Mouse (Mus musculus): ENCODE data around the gene Dnttip1. TPM values are rescaled to one million over a fixed set of nuclear protein-coding genes. Genes with fewer than 3 reads are reported as not detected.

The Dnttip1 gene
- polyA plus RNA-seq, 1 experiment from 2014 or later = 54.6 TPM

DNA sequence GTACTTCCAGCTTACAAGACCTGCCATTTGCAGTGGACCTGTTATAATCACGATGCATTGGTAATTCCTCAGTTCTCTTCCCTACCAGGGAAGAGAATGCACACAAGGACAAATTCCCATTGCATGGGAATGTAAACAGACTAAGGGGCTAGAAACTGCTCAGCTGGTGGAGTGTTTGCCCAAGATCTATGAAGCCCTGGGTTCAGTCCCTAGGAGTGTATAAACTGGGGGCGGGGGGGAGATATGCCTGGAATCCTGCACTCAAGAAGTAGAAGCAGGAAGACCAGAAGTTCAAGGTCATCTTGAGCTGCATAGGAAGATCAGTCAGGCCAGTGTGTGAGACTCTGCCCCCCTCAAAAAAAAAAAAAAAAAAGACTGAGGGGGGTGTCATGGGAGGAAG, 12.5 kb upstream of the Dnttip1 start:
- no peaks in the 10 kb centered on the region for H3K36me3 ChIP-seq
- ATAC-seq (ENCODE audit: low FRiP score, low read depth) = no peak
- no peaks in the 10 kb centered on the region for H3K27me3 ChIP-seq
- no peak overlapping the region for H3K4me3 ChIP-seq
- H3K9me3 ChIP-seq = no peaks in the 10 kb centered on the region
- H3K4me2 ChIP-seq = no peak overlapping the region
- no peak overlapping the region for H3K9ac ChIP-seq
- H3K4me1 ChIP-seq (replicated peaks) = no peaks in the 10 kb centered on the region
- H3K27ac ChIP-seq (replicated peaks) = no peak overlapping the region
- 93% methylated on average over 2 of the region's 2 CpGs for WGBS

DNA sequence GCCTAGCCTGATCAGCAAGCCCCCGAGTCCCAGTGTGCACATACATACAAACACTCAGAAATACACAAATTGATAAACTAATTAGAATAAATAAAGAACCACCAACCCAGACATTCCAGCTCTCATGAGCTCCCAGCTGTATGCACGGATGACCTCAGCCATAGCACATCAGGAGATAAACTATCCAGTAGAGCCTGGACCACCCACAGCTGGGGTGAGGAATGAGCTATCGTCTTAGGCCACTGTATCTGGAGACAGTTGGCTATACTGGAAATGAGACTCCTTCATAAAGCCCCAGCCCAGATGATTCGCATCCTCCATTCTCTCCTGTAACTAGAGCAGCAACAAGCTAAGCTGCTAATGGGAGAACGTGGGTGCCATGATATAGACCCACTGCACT, 10.9 kb upstream of the Dnttip1 start:
- ATAC-seq (ENCODE audit: low FRiP score, low read depth) = no peak
- Histone ChIP-seq H3K9ac (no peak overlapping the region), H3K27ac (replicated peaks) (no peak overlapping the region), H3K4me2 (no peak overlapping the region), H3K9me3 (no peaks in the 10 kb centered on the region), H3K4me1 (replicated peaks) (no peaks in the 10 kb centered on the region), H3K27me3 (no peaks in the 10 kb centered on the region), H3K4me3 (no peak overlapping the region), H3K36me3 (no peaks in the 10 kb centered on the region)
- 87% methylated on average over 5 of the region's 5 CpGs for WGBS

DNA sequence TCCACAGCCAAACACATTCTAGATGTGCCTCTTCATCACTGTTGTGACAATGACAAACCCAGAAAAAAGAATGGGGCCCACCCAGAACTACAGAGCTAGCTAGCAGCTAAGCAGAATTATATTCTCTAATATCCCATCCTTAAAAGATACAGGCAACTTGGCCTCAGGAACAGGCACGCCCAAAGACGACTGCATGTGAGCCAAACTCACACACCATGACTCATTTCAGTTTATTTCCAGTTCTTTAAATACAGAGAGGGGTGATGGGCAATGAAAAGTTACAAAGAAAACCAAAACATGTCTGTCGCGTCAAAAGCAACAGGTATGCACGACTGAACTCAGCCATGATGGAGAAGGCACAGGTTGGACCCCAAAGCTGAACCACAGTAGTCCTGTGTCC, 10.3 kb upstream of the Dnttip1 start:
- no peaks in the 10 kb centered on the region for H3K4me1 ChIP-seq (replicated peaks)
- 89% methylated on average over 5 of the region's 5 CpGs for WGBS
- H3K4me2 ChIP-seq = no peak overlapping the region
- no peaks in the 10 kb centered on the region for H3K9me3 ChIP-seq
- no peak overlapping the region for H3K27ac ChIP-seq (replicated peaks)
- no peak overlapping the region for H3K4me3 ChIP-seq
- no peaks in the 10 kb centered on the region for H3K27me3 ChIP-seq
- no peaks in the 10 kb centered on the region for H3K36me3 ChIP-seq
- no peak overlapping the region for H3K9ac ChIP-seq
- no peak for ATAC-seq (ENCODE audit: low FRiP score, low read depth)

DNA sequence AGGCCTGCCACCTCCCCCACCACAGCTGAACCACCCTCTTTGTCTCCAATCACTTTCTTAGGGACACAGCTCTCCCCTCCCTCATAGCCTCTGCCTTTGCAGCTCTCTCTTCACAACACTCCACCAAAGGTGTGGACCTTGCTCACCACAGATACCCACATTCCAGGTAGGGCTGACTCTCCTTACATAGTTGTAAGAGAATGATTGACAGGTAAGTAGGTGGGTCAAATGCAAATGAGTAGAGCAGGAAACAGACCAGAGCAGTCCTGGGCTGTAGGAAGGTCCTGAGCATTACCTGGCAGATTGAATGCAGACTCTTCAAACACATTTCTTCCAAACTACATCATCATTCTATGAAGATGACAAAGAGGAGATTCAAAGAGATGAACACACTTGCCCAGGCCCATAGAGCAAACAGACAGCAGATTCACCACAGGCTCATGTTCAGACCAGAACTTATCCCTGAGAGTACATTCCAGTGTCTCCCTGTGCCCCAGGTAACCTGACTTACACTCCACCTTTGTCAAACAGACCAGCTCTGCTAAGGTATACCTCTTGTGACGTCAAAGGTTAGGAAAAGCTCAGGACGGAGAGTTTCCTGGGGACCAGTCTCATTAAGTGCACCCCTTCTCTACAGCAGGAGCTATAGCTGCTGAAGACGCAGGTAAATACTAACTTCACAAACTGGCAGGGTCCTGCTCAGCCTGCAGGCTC, 8.2 kb upstream of the Dnttip1 start:
- H3K27me3 ChIP-seq = no peaks in the 10 kb centered on the region
- no peaks in the 10 kb centered on the region for H3K4me1 ChIP-seq (replicated peaks)
- no peak overlapping the region for H3K27ac ChIP-seq (replicated peaks)
- H3K9ac ChIP-seq = no peak overlapping the region
- H3K36me3 ChIP-seq = no peaks in the 10 kb centered on the region
- ATAC-seq (ENCODE audit: low FRiP score, low read depth) = no peak
- WGBS = 75% methylated on average over 3 of the region's 3 CpGs
- H3K9me3 ChIP-seq = no peaks in the 10 kb centered on the region
- no peak overlapping the region for H3K4me2 ChIP-seq
- H3K4me3 ChIP-seq = no peak overlapping the region

DNA sequence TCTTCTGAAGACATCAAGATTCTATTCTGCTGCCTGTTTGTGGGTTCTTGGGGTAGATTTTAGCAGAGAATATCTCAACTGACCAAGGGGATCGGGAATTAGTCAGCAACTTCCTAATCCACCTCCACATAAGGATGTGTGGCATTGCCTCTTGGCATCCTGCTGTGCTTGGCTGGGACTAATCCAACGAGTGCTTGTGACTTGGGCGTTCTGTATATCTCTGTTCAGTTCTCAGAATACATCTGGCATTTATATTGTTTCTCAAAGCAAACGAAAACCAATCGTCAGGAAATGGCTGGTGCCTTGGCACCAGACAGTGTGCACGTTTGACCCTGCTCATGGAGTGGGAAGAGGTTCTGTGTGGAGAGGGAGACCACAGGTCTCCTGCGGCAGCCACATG, 5.9 kb upstream of the Dnttip1 start:
- Histone ChIP-seq H3K9me3 (no peaks in the 10 kb centered on the region), H3K4me2 (no peak overlapping the region), H3K4me3 (no peak overlapping the region), H3K27me3 (no peaks in the 10 kb centered on the region), H3K9ac (no peak overlapping the region), H3K36me3 (no peaks in the 10 kb centered on the region), H3K4me1 (replicated peaks) (peaks cover 2% of the 10 kb centered on the region), H3K27ac (replicated peaks) (no peak overlapping the region)
- 70% methylated on average over 7 of the region's 7 CpGs for WGBS
- no peak for ATAC-seq (ENCODE audit: low FRiP score, low read depth)

DNA sequence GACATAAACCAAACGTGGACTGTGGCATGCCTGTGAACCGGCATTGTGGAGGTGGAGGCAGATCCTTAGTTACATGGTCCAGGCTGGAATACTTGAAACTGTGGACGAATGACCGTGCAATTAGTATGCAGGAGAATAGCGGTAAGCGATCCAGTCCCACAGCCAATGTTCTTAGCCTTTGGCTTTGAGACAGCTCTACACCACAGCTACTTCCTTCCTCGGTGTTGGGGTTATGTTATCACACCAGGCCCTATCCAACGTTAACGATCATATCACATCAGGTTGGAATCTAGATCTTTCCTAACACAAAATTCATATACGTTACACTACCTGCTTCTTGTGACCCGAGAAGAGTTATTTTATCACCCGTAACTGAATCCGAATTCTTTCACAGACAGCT, 796 bp upstream of the Dnttip1 start:
- Histone ChIP-seq H3K36me3 (peaks cover 11% of the 10 kb centered on the region), H3K9ac (peak overlapping the region; percentile 97; the same call in 1 of the 2 replicates), H3K4me1 (replicated peaks) (peaks cover 26% of the 10 kb centered on the region), H3K4me2 (peak overlapping the region; percentile 88), H3K4me3 (peak overlapping the region; percentile 99), H3K27ac (replicated peaks) (no peak overlapping the region), H3K27me3 (no peaks in the 10 kb centered on the region), H3K9me3 (no peaks in the 10 kb centered on the region)
- no peak for ATAC-seq (ENCODE audit: low FRiP score, low read depth)
- 72% methylated on average over 13 of the region's 13 CpGs for WGBS

DNA sequence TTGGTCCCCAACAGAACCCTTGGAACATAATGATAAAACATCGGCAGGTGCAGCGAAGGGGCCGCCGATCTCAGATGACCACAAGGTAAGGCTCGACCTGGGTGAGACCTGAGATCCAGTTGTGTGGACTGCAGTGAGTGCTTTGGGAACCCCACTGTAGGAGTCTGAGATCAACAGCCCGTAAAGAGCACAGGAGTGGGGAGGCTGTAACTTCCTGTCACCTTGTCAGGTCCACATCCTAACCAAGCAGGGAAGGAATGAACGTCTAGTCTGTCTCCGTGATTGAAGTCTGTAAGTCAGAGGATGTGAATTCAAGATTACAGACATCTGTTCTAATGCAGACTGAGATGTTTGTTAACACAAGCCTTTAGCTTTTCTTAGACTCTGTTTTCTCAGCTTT, 910 bp downstream of the Dnttip1 start:
- ATAC-seq (ENCODE audit: low FRiP score, low read depth) = no peak
- H3K4me3 ChIP-seq = peak overlapping the region; percentile 99
- WGBS = 62% methylated on average over 8 of the region's 8 CpGs

DNA sequence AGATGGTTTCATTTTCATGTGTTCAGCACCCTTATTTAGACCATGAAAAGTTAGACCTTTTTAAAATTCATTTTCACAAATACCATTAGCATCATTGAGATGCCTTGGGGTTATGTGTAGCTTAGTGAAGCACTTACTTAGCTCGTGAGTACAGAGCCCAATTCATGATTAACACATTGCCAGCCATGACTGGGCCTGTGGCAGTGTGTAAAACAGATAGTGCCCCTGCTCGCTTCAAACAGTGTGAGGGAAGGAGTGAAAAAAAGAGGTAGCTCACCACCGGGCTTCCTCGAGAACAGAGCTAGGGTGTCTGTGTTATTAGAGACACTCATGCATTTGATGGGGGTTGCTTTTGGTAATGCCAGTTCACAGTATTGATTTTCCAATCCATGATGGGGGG, 2.4 kb downstream of the Dnttip1 start:
- peaks cover 27% of the 10 kb centered on the region for H3K36me3 ChIP-seq
- no peaks in the 10 kb centered on the region for H3K27me3 ChIP-seq
- H3K9me3 ChIP-seq = no peaks in the 10 kb centered on the region
- no peak overlapping the region for H3K9ac ChIP-seq
- H3K4me1 ChIP-seq (replicated peaks) = peaks cover 26% of the 10 kb centered on the region
- no peak overlapping the region for H3K4me2 ChIP-seq
- ATAC-seq (ENCODE audit: low FRiP score, low read depth) = no peak
- 90% methylated on average over 4 of the region's 4 CpGs for WGBS
- H3K4me3 ChIP-seq = no peak overlapping the region
- H3K27ac ChIP-seq (replicated peaks) = no peak overlapping the region

More for the DNA sequence above, 910 bp downstream of the Dnttip1 start:
- H3K4me2 ChIP-seq = peak overlapping the region; percentile 88
- H3K9ac ChIP-seq = peak overlapping the region; percentile 97
- H3K9me3 ChIP-seq = no peaks in the 10 kb centered on the region
- H3K27me3 ChIP-seq = no peaks in the 10 kb centered on the region
- peaks cover 26% of the 10 kb centered on the region for H3K4me1 ChIP-seq (replicated peaks)
- H3K27ac ChIP-seq (replicated peaks) = no peak overlapping the region
- peaks cover 19% of the 10 kb centered on the region for H3K36me3 ChIP-seq

DNA sequence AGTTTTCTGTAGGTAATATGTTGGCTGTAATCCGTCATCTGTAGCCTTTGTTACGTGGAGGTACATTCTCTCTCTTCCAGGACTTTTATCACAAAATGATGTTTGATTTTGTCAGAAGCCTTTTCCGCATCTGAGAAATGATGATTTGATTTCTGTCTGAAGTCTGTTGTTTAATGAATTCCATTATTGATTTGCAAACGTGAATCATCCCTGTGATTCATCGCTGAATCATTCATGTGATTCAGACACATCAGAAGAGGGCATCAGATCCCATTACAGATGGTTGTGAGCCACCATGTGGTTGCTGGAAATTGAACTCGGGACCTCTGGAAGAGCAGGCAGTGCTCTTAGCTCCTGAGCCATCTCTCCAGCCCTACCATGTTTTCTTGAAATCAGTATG, 3.2 kb downstream of the Dnttip1 start:
- peaks cover 26% of the 10 kb centered on the region for H3K4me1 ChIP-seq (replicated peaks)
- peaks cover 33% of the 10 kb centered on the region for H3K36me3 ChIP-seq
- WGBS = 93% methylated on average over 6 of the region's 6 CpGs
- no peak overlapping the region for H3K4me3 ChIP-seq
- no peak overlapping the region for H3K27ac ChIP-seq (replicated peaks)
- no peaks in the 10 kb centered on the region for H3K9me3 ChIP-seq
- no peak for ATAC-seq (ENCODE audit: low FRiP score, low read depth)
- H3K27me3 ChIP-seq = no peaks in the 10 kb centered on the region
- no peak overlapping the region for H3K4me2 ChIP-seq
- H3K9ac ChIP-seq = no peak overlapping the region

DNA sequence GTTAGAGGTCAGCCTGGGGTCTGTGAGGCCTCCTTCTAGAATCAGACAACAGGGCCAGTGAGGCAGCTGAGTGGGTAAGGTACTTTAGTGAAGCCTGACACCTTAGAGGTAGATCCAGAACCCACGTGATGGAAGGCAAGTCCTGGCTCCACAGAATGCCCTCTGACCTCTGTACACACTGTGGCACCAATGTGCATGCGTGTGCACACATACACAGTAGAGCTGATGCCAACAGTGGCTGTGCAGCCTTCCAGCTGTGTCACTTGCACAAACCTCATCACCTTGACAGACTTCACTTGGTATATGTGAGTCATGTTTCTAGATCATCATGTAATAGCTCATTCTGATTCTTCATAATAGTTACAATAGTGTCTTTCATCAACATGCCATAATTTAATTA, 6.7 kb downstream of the Dnttip1 start:
- H3K9me3 ChIP-seq = no peaks in the 10 kb centered on the region
- H3K27me3 ChIP-seq = no peaks in the 10 kb centered on the region
- no peak overlapping the region for H3K4me2 ChIP-seq
- H3K36me3 ChIP-seq = peaks cover 62% of the 10 kb centered on the region
- no peak overlapping the region for H3K27ac ChIP-seq (replicated peaks)
- H3K9ac ChIP-seq = no peak overlapping the region
- no peak overlapping the region for H3K4me3 ChIP-seq
- 93% methylated on average over 2 of the region's 2 CpGs for WGBS
- ATAC-seq (ENCODE audit: low FRiP score, low read depth) = no peak
- peaks cover 6% of the 10 kb centered on the region for H3K4me1 ChIP-seq (replicated peaks)

DNA sequence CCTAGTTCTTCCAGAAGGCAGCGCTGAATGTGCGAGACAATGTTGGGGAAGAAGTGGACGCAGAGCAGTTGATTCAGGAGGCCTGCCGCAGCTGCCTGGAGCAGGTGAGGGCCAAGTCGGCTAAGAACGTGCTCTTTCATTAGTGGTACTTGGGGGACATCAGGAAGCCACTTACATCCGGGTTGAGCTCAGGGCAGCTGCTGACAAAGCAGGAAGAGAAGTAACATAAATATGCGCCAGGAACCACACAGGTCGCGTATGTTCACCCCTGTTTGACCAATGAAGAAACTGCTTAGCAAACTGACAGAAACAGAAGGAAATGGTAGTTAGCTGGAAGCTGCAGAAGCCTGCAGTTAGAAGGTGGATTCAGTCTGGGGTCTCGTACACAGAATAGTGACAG, 8.3 kb downstream of the Dnttip1 start:
- Histone ChIP-seq H3K9ac (no peak overlapping the region), H3K36me3 (peaks cover 69% of the 10 kb centered on the region), H3K27ac (replicated peaks) (no peak overlapping the region), H3K9me3 (no peaks in the 10 kb centered on the region), H3K4me1 (replicated peaks) (no peaks in the 10 kb centered on the region; the same call in 1 of the 2 replicates), H3K4me2 (no peak overlapping the region), H3K4me3 (no peak overlapping the region), H3K27me3 (no peaks in the 10 kb centered on the region)
- ATAC-seq (ENCODE audit: low FRiP score, low read depth) = no peak
- WGBS = 86% methylated on average over 11 of the region's 11 CpGs

DNA sequence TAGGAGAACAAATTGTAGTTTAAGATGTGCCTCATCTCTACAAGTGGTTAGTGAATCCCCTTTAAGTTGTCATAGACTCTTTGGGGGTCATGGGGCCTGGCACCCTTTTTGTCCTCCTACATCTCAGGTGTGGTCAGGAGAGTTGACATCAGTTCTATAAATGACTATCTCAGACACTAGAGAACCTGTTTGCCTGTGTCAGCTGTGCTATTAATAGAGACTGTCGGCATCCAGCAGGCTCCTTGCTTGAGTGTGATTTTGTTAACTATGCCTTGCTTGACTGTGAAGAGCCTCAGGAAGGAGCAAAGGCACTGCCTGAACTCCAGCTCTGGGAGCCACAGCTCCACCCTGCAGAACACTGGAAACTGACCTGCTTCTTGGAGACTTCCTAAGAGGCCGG, 9.0 kb downstream of the Dnttip1 start:
- H3K27ac ChIP-seq (replicated peaks) = no peak overlapping the region
- WGBS = 84% methylated on average over 2 of the region's 2 CpGs
- H3K4me1 ChIP-seq (replicated peaks) = no peaks in the 10 kb centered on the region
- no peak for ATAC-seq (ENCODE audit: low FRiP score, low read depth)
- H3K9ac ChIP-seq = no peak overlapping the region
- H3K27me3 ChIP-seq = no peaks in the 10 kb centered on the region
- H3K36me3 ChIP-seq = peaks cover 76% of the 10 kb centered on the region
- no peaks in the 10 kb centered on the region for H3K9me3 ChIP-seq
- no peak overlapping the region for H3K4me2 ChIP-seq
- no peak overlapping the region for H3K4me3 ChIP-seq

DNA sequence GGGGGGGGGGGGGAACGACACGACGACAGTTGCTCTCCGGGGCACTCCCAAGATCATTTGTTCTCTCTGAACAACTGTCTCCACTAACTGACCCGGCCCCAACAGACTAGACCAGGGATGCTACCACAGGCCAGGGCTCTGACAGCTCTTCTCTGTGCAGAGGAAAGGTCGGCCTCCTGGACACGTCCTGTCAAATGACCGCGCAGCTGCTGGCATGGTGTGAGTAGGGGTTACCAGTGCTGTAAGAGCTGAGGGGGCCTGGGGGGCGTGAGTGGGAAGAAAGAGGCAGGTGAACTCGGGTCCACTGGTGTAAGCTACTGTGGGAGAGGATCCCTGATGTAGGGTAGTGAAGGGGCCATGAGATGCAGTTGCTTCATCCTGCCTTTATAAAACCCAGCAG, 12.1 kb downstream of the Dnttip1 start:
- no peaks in the 10 kb centered on the region for H3K9me3 ChIP-seq
- no peak overlapping the region for H3K4me2 ChIP-seq
- no peak overlapping the region for H3K27ac ChIP-seq (replicated peaks)
- no peaks in the 10 kb centered on the region for H3K27me3 ChIP-seq
- no peak for ATAC-seq (ENCODE audit: low FRiP score, low read depth)
- H3K4me1 ChIP-seq (replicated peaks) = no peaks in the 10 kb centered on the region
- peaks cover 91% of the 10 kb centered on the region for H3K36me3 ChIP-seq
- H3K4me3 ChIP-seq = no peak overlapping the region
- no peak overlapping the region for H3K9ac ChIP-seq
- 93% methylated on average over 11 of the region's 11 CpGs for WGBS
